Mouse (Mus musculus) olfactory bulb, adult 2 months (tissue): ENCODE data around the gene Amer3. TPM values are rescaled to one million over a fixed set of nuclear protein-coding genes. Genes with fewer than 3 reads are reported as not detected.
"Not testable (repeated sequence)": the region's sequence is repeated elsewhere in the genome, so short reads cannot be mapped to it uniquely, and the experiment has no call there.

Experiments used
- H3K27ac ChIP-seq: fragments of 200-500 bp; 2 replicates; pipeline ENCODE4 v1.5.1; 2012; ENCODE audit warnings: low read depth, low read length; ENCODE audit not compliant: insufficient read depth
- H3K4me1 ChIP-seq: fragments of 200-500 bp; 2 replicates; pipeline ENCODE4 v1.6.1; 2012; ENCODE audit warnings: low read length; ENCODE audit not compliant: control insufficient read depth, insufficient read depth
- H3K4me3 ChIP-seq: fragments of 200-500 bp; 2 replicates; pipeline ENCODE4 v1.5.1; 2012; ENCODE audit warnings: mild to moderate bottlenecking, low read depth, low read length, moderate library complexity; ENCODE audit not compliant: insufficient read depth
- CTCF ChIP-seq: fragments of 200-500 bp; IDR thresholded peaks from 2 replicates; pipeline ENCODE4 v1.5.1; 2012; ENCODE audit warnings: low read depth, mild to moderate bottlenecking, low read length, moderate library complexity; ENCODE audit not compliant: insufficient read depth
- POLR2A ChIP-seq: fragments of 200-500 bp; IDR thresholded peaks from 2 replicates; pipeline ENCODE4 v1.6.1; 2012; ENCODE audit warnings: mild to moderate bottlenecking, low read depth, low read length, moderate library complexity; ENCODE audit not compliant: insufficient read depth
- WGBS: fragments of 180-500 bp; shearing (Covaris S2); methylation state at CpG from one replicate; pipeline ENCODE4 v1.1.7; 2018; 5-methylcytosine and 5-hydroxymethylcytosine counted together
- polyA plus RNA-seq: library from polyadenylated mRNA; stranded (reverse); fragments of >200 nt; gene quantifications from 2 replicates; pipeline ENCODE4 v1.2.4, GENCODE M21; 2012; ENCODE audit warnings: low replicate concordance; ENCODE audit not compliant: missing spikeins, insufficient read depth, insufficient read length

Amer3 gene
- polyA plus RNA-seq, 1 experiment: not detected

GRCm38 (mm10) chr1:34587298-34588096 is 8.0 kb downstream of the Amer3 start:
- Histone ChIP-seq H3K4me1 (peaks cover 4% of the 10 kb centered on the region; the same call in 1 of the 2 replicates), H3K4me3 (no peak overlapping the region), H3K27ac (no peak overlapping the region)
- 87% methylated on average over 22 of the region's 22 CpGs for WGBS
- TF ChIP-seq POLR2A (no peak), CTCF (no peak)

- Histone ChIP-seq H3K4me1 (no peaks in the 10 kb centered on the region), H3K4me3 (no peak overlapping the region), H3K27ac (no peak overlapping the region)
- TF ChIP-seq POLR2A: no peak
- TF ChIP-seq CTCF: no peak
- 72% methylated on average over 15 of the region's 15 CpGs for WGBS
Measured at GRCm38 (mm10) chr1:34600000-34600399, 20.5 kb downstream of the Amer3 start.

GRCm38 (mm10) chr1:34601323-34602047 is 22.0 kb downstream of the Amer3 start:
- H3K27ac ChIP-seq: no peak overlapping the region
- H3K4me3 ChIP-seq: no peak overlapping the region
- 73% methylated on average over 3 of the region's 3 CpGs for WGBS
- H3K4me1 ChIP-seq: no peaks in the 10 kb centered on the region
- no peak for TF ChIP-seq POLR2A
- no peak for TF ChIP-seq CTCF

- WGBS: 18% methylated on average over 8 of the region's 8 CpGs
- no peak overlapping the region for H3K27ac ChIP-seq
- H3K4me3 ChIP-seq: no peak overlapping the region
- TF ChIP-seq CTCF (peak; percentile 96), POLR2A (no peak)
- H3K4me1 ChIP-seq: no peaks in the 10 kb centered on the region
Measured at GRCm38 (mm10) chr1:34602363-34602762, 22.9 kb downstream of the Amer3 start.

- Histone ChIP-seq H3K4me3 (no peak overlapping the region), H3K4me1 (no peaks in the 10 kb centered on the region), H3K27ac (no peak overlapping the region)
- WGBS: 40% methylated on average over 2 of the region's 2 CpGs
- no peak for TF ChIP-seq CTCF
- no peak for TF ChIP-seq POLR2A
Measured at GRCm38 (mm10) chr1:34613801-34614200, 34.3 kb downstream of the Amer3 start.

GRCm38 (mm10) chr1:34620116-34620515 is 40.7 kb downstream of the Amer3 start:
- 94% methylated on average over 13 of the region's 13 CpGs for WGBS
- H3K27ac ChIP-seq, H3K4me3 ChIP-seq, H3K4me1 ChIP-seq: not testable (repeated sequence)

- H3K4me3 ChIP-seq, H3K4me1 ChIP-seq, H3K27ac ChIP-seq: not testable (repeated sequence)
- 88% methylated on average over 5 of the region's 5 CpGs for WGBS
Measured at GRCm38 (mm10) chr1:34620761-34621160, 41.3 kb downstream of the Amer3 start.

- no peaks in the 10 kb centered on the region for H3K4me1 ChIP-seq
- TF ChIP-seq POLR2A (no peak), CTCF (no peak)
- no peak overlapping the region for H3K4me3 ChIP-seq
- 86% methylated on average over 18 of the region's 18 CpGs for WGBS
- no peak overlapping the region for H3K27ac ChIP-seq
Measured at GRCm38 (mm10) chr1:34635711-34636110, 56.3 kb downstream of the Amer3 start.

Other genes starting within 250 kb of the Amer3 start
- gene Ccdc115, start 140.0 kb upstream of the Amer3 start, polyA plus RNA-seq: not detected in 2 replicates
- gene Imp4, start 139.8 kb upstream of the Amer3 start, polyA plus RNA-seq: not detected in 2 replicates
- not detected in 2 replicates for gene Ptpn18, start 119.9 kb upstream of the Amer3 start, polyA plus RNA-seq
- gene Prss39, start 81.2 kb upstream of the Amer3 start, polyA plus RNA-seq: not detected in 2 replicates
- gene Cfc1, start 44.0 kb upstream of the Amer3 start, polyA plus RNA-seq: not detected in 2 replicates
- gene Prss40, start 18.7 kb upstream of the Amer3 start, polyA plus RNA-seq: not detected in 2 replicates